9 mouse cellular contexts compared by ENCODE assay signal in the genomic region with DNA sequence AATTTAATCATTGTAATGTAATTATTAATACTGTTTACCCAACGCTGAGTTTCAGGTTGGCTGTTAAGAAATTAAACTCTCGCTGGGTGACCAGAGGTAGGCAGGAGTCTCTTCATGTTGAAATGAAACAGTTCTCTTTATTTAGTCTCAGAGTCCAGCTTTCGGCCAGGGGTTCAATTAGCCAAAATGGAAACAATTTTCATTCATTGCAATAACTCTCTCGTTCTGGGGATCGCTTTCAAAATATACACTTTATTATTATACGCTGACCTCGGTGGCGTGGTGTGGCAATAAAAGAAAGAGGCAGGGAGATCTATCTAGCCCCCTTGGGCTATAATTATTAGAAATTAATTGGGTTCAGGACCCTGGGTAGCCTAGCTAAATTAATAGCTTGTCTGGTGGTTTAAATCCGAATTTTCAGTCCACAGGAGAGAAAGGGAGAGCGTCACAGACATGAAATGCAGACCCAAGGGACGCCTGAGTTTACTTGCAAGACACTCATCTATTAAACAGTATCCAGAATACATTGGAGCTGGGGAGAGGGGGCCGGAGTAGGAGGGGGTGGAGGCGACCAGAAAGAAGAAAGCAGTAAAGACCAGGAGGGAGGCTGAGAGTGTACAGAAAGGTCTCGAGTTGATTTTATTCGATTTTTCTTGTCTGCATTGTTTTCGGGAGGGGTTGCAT. TPM values are rescaled to one million over a fixed set of nuclear protein-coding genes. Genes with fewer than 3 reads are reported as not detected.
A peak's percentile ranks its signal among the peaks of the same experiment; 100 is the strongest.
DNase-seq lines count a peak whose midpoint lies in the region; ATAC-seq and TF ChIP-seq lines count a peak whose summit lies in the region.
"Had no signal": no experiment of that assay in that cellular context is flagged by ENCODE, and none has a peak within 500 bp of the region (broad histone marks: within the 10 kb centered on the region; RNA-seq: fewer than 3 reads in every experiment).

No protein-coding gene starts in this region.

- H3K4me3 ChIP-seq in kidney, embryonic 14.5 days (ENCODE audit: low read length): peak overlapping the region; percentile 48
- peak overlapping the region; percentile 49 for H3K4me3 ChIP-seq in embryonic fibroblast, embryonic 13.5 days (ENCODE audit: insufficient read depth, low read length)
- peak overlapping the region; percentile 31; the same call in 1 of the 2 replicates for H3K4me3 ChIP-seq in intestine, embryonic 15.5 days (replicated peaks)
- H3K4me3 ChIP-seq in neural tube, embryonic 11.5 days (ENCODE audit: low read depth, low read length): peak overlapping the region; percentile 39

- peak overlapping the region; percentile 85 for H3K4me2 ChIP-seq in kidney, embryonic 14.5 days (replicated peaks; ENCODE audit: low read depth, low read length)
- H3K4me2 ChIP-seq in intestine, embryonic 15.5 days (replicated peaks): peak overlapping the region; percentile 63
- peak overlapping the region; percentile 91 for H3K4me2 ChIP-seq in neural tube, embryonic 11.5 days (ENCODE audit: low read depth)

- ATAC-seq in kidney, embryonic 14.5 days (ENCODE audit: low FRiP score, low TSS enrichment): no peak
- no peak for ATAC-seq in intestine, embryonic 15.5 days
- ATAC-seq in neural tube, embryonic 11.5 days (ENCODE audit: insufficient read depth, low FRiP score, low TSS enrichment): no peak

- no peak for TF ChIP-seq CTCF in embryonic fibroblast, embryonic 13.5 days (IDR thresholded peaks at IDR 0.05; ENCODE audit: borderline replicate concordance, insufficient read depth, low read length)

- no peak for TF ChIP-seq POLR2A in embryonic fibroblast, embryonic 13.5 days (IDR thresholded peaks at IDR 0.05; ENCODE audit: low read depth, low read length)

- no peaks in the 10 kb centered on the region for H3K9me3 ChIP-seq in kidney, embryonic 14.5 days (ENCODE audit: control insufficient read depth, low read length)
- no peaks in the 10 kb centered on the region for H3K9me3 ChIP-seq in intestine, embryonic 15.5 days
- no peaks in the 10 kb centered on the region for H3K9me3 ChIP-seq in neural tube, embryonic 11.5 days (ENCODE audit: control insufficient read depth, low read length)

- H3K27ac ChIP-seq in kidney, embryonic 14.5 days (ENCODE audit: low read depth, low read length): peak overlapping the region; percentile 74; the same call in 1 of the 2 replicates
- H3K27ac ChIP-seq in embryonic fibroblast, embryonic 13.5 days (ENCODE audit: insufficient read depth, low read length): peak overlapping the region; percentile 36
- no peak overlapping the region for H3K27ac ChIP-seq in intestine, embryonic 15.5 days
- no peak overlapping the region for H3K27ac ChIP-seq in neural tube, embryonic 11.5 days (ENCODE audit: low read depth, low read length)

- peaks cover 13% of the 10 kb centered on the region; the same call in 1 of the 2 replicates for H3K4me1 ChIP-seq in kidney, embryonic 14.5 days (ENCODE audit: control insufficient read depth, insufficient read depth, low read length)
- peaks cover 4% of the 10 kb centered on the region; the same call in 1 of the 2 replicates for H3K4me1 ChIP-seq in embryonic fibroblast, embryonic 13.5 days (ENCODE audit: control insufficient read depth, insufficient read depth, low read length)
- peaks cover 24% of the 10 kb centered on the region for H3K4me1 ChIP-seq in intestine, embryonic 15.5 days (replicated peaks)
- peaks cover 11% of the 10 kb centered on the region; the same call in 1 of the 2 replicates for H3K4me1 ChIP-seq in neural tube, embryonic 11.5 days (ENCODE audit: control insufficient read depth, insufficient read depth, low read length)

- no peak for DNase-seq in kidney, postnatal 10 days
- peak; percentile 42 for DNase-seq in neural tube, embryonic 11.5 days (ENCODE audit: low spot score)
- no peak for DNase-seq in thymus, postnatal 4 days
- no peak for DNase-seq in left cerebral cortex, adult 8-10 months (ENCODE audit: low spot score in 2 of 2)
- DNase-seq in spleen, adult 18-20 months: no peak
- DNase-seq: thymus, postnatal 25 days had no signal

- 3% methylated on average over 16 of the region's 16 CpGs for WGBS in kidney, embryonic 14.5 days
- WGBS in intestine, embryonic 15.5 days: 9% methylated on average over 16 of the region's 16 CpGs
- 2% methylated on average over 16 of the region's 16 CpGs for WGBS in neural tube, embryonic 11.5 days

- H3K36me3 ChIP-seq in kidney, embryonic 14.5 days (ENCODE audit: control insufficient read depth, insufficient read depth, low read length): no peaks in the 10 kb centered on the region
- no peaks in the 10 kb centered on the region for H3K36me3 ChIP-seq in intestine, embryonic 15.5 days
- no peaks in the 10 kb centered on the region for H3K36me3 ChIP-seq in neural tube, embryonic 11.5 days (ENCODE audit: control insufficient read depth, insufficient read depth, low read length)

- H3K9ac ChIP-seq in kidney, embryonic 14.5 days (ENCODE audit: low read depth, low read length): 0 out of 2 replicates have a peak overlapping the region, but pooled peaks have one; percentile 32
- H3K9ac ChIP-seq in intestine, embryonic 15.5 days: no peak overlapping the region
- H3K9ac ChIP-seq in neural tube, embryonic 11.5 days (ENCODE audit: low read length): no peak overlapping the region

- peaks cover 25% of the 10 kb centered on the region for H3K27me3 ChIP-seq in kidney, embryonic 14.5 days (ENCODE audit: control insufficient read depth, insufficient read depth, low read length)
- peaks cover 70% of the 10 kb centered on the region for H3K27me3 ChIP-seq in intestine, embryonic 15.5 days (replicated peaks)
- peaks cover 53% of the 10 kb centered on the region for H3K27me3 ChIP-seq in neural tube, embryonic 11.5 days (ENCODE audit: control insufficient read depth, insufficient read depth, low read length)

RNA-seq across cellular contexts. Expression of a gene that starts 34.4 kb away (rescaled TPM):
- 50.8 and 89.3 TPM in 2 replicates for polyA plus RNA-seq in kidney, embryonic 14.5 days (2014; fragmentation: Nextera tagmentation; extraction: Ambion mirVana)
- polyA plus RNA-seq in embryonic fibroblast, embryonic 13.5 days (2011; ENCODE audit: insufficient read length, low read depth, missing spikeins): 59.6 and 74.4 TPM in 2 replicates
- 11.6 and 13.1 TPM in 2 replicates for polyA plus RNA-seq in intestine, embryonic 15.5 days (2015; fragmentation: Nextera tagmentation; extraction: Ambion mirVana)
- 31.8 and 32.1 TPM in 2 replicates for polyA plus RNA-seq in neural tube, embryonic 11.5 days (2014; fragmentation: Nextera tagmentation; extraction: Ambion mirVana)
- total RNA-seq in left cerebral cortex, adult 8-10 months (2022): 1 to 10 TPM; 3.4 to 6.2 (median 5.2) TPM

Comparison
In these comparisons a context has a peak if more than half of its experiments do, and no peak if none do; other contexts are left out.
1. H3K27ac ChIP-seq: peak in kidney, embryonic 14.5 days (single experiment) and embryonic fibroblast, embryonic 13.5 days (single experiment); none in intestine, embryonic 15.5 days (single experiment) and neural tube, embryonic 11.5 days (single experiment).
2. Peak in every context shown above with its lines, with median percentiles within 50 percentile points of each other: H3K4me2 ChIP-seq and H3K4me3 ChIP-seq.